Mouse (Mus musculus): ENCODE measurements around the gene Olfr78.

GRCm38 (mm10) chr7:102727391-102727790, 31.9 kb downstream of the Olfr78 start, which contains the start of gene Olfr559:
- no peak for TF ChIP-seq CTCF (IDR thresholded peaks at IDR 0.05; ENCODE audit: low read depth)
- no peak for TF ChIP-seq EP300 (optimal IDR thresholded peaks at IDR 0.05)

All from stomach, postnatal 0 days (tissue).